Mouse (Mus musculus): ENCODE measurements around the gene Gm12117. TPM values are rescaled to one million over a fixed set of nuclear protein-coding genes. Genes with fewer than 3 reads are reported as not detected.
A peak's percentile ranks its signal among the peaks of the same experiment; 100 is the strongest.

Gene Gm12117
- polyA plus RNA-seq (2012; rRNA removed), result 0.30 and 0.72 TPM in 2 replicates

DNA sequence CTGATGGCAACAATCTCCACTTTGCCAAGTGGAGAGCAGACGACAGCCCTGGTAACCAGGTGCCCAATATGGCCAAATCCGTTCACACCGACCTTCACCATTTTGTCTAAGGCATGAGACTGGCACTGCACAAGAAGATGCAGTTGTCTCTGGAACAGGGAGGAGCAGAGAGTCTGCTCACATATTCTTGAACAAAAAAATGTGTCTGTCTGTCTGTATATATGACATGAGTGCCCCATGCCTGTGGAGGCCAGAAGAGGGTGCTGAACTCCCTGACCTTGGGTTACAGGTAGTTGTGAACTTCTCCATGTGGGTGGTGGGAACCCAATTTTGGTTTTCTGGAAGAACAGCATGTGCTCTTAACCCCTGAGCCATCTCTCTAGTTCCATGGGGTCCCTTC is at the start of gene Gm12117:
TSS of gene Gm12117 (minus strand) at position 101 of the 400 bp plus-strand sequence.
- no peak for DNase-seq (ENCODE audit: low read depth)
- TF ChIP-seq CTCF (IDR thresholded peaks at IDR 0.05; ENCODE audit: borderline replicate concordance, extremely low read depth, insufficient read depth, insufficient read length), result no peak
- TF ChIP-seq POLR2A (IDR thresholded peaks at IDR 0.05; ENCODE audit: borderline replicate concordance, extremely low read depth, insufficient read depth, insufficient read length, poor library complexity, severe bottlenecking), result no peak

DNA sequence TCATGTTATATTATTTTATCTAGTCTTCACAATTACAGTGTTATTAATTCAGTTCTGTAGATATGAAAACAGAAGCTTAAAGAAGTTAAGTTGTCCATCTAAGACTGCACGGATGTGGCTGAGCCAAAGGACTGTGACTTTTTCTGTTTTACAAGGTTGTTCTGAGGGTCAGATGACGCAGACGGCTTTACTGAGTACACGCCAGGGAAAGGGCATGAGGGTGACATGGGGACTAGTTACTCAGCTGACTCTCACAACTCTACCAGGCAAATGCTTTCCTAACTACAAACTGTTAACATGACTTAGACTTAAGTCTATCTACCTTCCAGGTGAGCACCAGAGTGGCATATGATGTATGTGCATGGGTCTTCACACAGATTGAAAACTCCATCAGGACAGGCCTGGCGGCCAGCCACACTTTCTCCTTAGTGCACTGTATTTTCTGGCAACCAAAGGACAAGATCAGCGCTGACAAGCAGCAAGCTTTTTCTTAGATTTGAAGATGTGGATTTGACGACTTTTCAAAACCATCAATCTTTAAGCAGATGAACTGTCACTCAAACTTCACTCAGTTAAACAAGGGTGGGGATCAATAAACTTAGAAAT is 42.6 kb upstream of the Gm12117 start:
- no peak for DNase-seq (ENCODE audit: low read depth)
- no peak for TF ChIP-seq POLR2A (IDR thresholded peaks at IDR 0.05; ENCODE audit: borderline replicate concordance, extremely low read depth, insufficient read depth, insufficient read length, poor library complexity, severe bottlenecking)
- TF ChIP-seq CTCF (IDR thresholded peaks at IDR 0.05; ENCODE audit: borderline replicate concordance, extremely low read depth, insufficient read depth, insufficient read length), result no peak

DNA sequence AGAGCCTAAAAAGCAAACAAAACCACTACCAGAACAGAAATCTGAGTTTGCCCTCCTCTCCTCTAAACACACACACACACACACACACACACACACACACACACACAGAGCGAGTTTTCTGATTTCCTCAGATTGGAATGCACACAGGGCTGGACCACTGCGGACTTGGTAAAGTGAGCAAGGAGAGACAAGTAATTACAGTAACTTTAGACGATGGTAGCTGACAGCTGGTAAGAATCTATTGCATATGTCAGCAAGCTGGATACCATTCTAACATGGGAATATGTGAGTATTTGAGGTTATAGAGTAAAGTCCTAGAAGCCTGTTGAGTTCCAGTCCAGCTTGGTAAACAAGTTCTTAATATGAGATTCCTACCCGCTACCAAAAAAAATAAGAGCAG is 33.0 kb upstream of the Gm12117 start:
- TF ChIP-seq POLR2A (IDR thresholded peaks at IDR 0.05; ENCODE audit: borderline replicate concordance, extremely low read depth, insufficient read depth, insufficient read length, poor library complexity, severe bottlenecking), result no peak
- no peak for TF ChIP-seq CTCF (IDR thresholded peaks at IDR 0.05; ENCODE audit: borderline replicate concordance, extremely low read depth, insufficient read depth, insufficient read length)
- DNase-seq (ENCODE audit: low read depth), result no peak

DNA sequence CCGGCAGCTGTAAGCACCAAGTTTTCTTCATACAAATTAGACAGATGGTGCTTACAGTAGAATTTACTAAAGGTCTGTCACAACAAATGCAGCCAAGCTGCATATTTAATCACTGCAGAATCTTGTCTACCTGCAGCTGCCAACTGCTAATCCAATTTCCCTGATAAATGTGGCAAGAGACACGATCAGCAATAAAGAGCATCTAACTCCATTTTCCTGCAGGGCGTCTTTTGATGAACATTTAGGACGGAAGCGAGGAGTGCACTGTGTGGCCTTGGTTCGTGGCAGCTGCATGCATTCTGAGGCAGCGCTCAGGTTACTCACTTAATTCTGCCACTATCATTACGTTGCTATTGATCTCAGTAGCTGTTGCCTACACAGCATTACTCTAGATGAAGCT is 24.3 kb upstream of the Gm12117 start:
- peak; percentile 84 for DNase-seq (ENCODE audit: low read depth)
- TF ChIP-seq POLR2A (IDR thresholded peaks at IDR 0.05; ENCODE audit: borderline replicate concordance, extremely low read depth, insufficient read depth, insufficient read length, poor library complexity, severe bottlenecking), result no peak
- TF ChIP-seq CTCF (IDR thresholded peaks at IDR 0.05; ENCODE audit: borderline replicate concordance, extremely low read depth, insufficient read depth, insufficient read length), result no peak

DNA sequence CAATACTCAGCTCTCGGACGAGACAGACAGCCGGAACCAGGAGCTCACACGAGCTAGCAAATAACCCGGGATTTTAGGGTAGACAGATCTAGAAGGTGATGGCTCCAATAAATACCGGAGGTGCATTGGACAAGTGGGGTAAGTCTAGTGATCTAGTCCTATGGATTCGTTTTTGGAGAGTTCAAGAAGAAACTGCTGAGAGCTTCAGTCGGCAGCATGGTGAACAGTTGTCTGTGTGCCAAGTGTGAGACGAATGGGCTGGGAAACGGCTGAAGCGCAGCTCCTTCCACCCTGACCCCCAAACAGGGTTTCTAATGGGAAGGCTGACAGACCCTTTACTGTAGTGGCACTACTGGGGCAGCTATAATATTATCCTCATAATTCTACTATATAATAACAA is 22.8 kb upstream of the Gm12117 start:
- peak; percentile 50 for DNase-seq (ENCODE audit: low read depth)

DNA sequence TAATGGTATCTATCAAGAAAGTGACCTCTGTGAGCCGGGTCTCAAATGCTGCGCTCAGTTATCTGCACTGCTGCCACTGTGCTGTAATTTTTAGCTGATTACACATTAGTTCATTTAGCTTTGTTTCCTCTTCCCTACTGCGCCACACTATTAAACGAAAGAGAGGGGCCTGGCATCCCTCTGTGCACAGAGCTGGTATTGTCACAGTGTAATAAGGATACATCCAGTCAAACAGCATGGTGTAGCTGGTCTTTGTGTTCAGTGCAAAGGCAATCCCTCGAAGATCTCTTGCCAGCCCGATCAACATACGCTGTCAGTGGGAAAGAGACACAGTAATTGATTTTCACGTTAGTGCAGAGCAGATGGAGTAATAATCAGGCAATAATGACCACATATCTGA is 20.6 kb upstream of the Gm12117 start:
- TF ChIP-seq CTCF (IDR thresholded peaks at IDR 0.05; ENCODE audit: borderline replicate concordance, extremely low read depth, insufficient read depth, insufficient read length) (no peak), POLR2A (IDR thresholded peaks at IDR 0.05; ENCODE audit: borderline replicate concordance, extremely low read depth, insufficient read depth, insufficient read length, poor library complexity, severe bottlenecking) (no peak)
- peak; percentile 80 for DNase-seq (ENCODE audit: low read depth)

More for the DNA sequence above, 22.8 kb upstream of the Gm12117 start:
- no peak for TF ChIP-seq POLR2A (IDR thresholded peaks at IDR 0.05; ENCODE audit: borderline replicate concordance, extremely low read depth, insufficient read depth, insufficient read length, poor library complexity, severe bottlenecking)

DNA sequence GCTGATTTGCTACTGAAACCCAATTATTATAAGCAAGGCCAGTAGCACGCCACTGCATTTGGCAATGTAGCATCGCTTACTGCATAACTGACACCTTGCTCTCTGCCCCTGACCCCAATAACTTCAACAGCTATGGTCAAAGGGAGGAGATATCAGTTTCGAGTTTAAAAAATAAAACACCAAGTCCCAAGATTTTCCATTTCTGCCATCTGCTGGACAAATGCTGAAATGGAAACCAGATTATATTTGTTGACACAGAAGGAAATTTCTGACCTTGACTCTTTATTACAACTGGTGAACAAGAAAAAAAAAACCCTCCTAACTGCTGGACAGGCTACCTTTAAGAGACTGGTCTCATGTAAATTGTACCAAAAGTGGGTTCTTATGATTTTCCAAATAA is 18.9 kb upstream of the Gm12117 start:
- TF ChIP-seq CTCF (IDR thresholded peaks at IDR 0.05; ENCODE audit: borderline replicate concordance, extremely low read depth, insufficient read depth, insufficient read length), result peak; percentile 0; the same call in 1 of the 2 replicates
- no peak for TF ChIP-seq POLR2A (IDR thresholded peaks at IDR 0.05; ENCODE audit: borderline replicate concordance, extremely low read depth, insufficient read depth, insufficient read length, poor library complexity, severe bottlenecking)
- peak; percentile 47 for DNase-seq (ENCODE audit: low read depth)

DNA sequence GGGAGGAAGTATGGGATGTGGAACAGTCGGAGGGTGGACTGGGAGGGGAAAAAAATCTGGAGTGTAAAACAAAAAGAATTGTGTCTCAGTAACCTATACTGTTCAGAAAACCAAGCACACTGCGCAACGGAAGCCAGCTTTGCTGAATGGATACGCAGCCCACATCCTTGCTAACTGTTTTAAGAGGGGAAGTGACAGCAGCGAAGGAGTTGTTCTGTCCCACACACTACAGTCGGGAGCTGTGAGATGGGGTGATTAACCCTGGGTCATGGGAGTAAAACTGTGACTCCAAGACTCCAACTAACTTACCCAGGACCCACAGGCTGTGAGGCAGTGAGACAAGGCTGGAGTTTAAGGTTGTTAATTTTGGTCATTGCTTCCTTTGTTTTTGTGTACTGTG is 17.5 kb upstream of the Gm12117 start:
- no peak for DNase-seq (ENCODE audit: low read depth)
- TF ChIP-seq CTCF (IDR thresholded peaks at IDR 0.05; ENCODE audit: borderline replicate concordance, extremely low read depth, insufficient read depth, insufficient read length), result no peak
- TF ChIP-seq POLR2A (IDR thresholded peaks at IDR 0.05; ENCODE audit: borderline replicate concordance, extremely low read depth, insufficient read depth, insufficient read length, poor library complexity, severe bottlenecking), result no peak

DNA sequence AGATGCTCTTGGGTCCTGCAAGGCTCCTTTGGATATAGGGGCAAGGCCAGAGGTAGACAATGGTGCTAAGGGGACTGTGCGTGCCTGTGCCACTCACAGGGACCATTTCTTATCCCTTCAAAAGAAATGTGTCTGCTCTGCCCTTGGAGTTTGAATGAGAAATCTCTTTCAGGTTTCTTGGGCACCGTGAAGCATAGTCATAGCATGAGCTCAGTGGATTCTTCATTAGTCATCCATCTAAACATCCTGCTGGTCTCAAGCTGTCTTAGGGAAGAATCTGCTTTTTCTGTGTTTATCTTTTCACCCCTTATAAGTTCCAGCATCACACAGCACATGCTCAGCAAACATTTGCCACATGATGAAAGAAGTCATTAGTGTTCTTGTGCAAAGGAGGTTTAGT is 2.0 kb upstream of the Gm12117 start:
- no peak for TF ChIP-seq CTCF (IDR thresholded peaks at IDR 0.05; ENCODE audit: borderline replicate concordance, extremely low read depth, insufficient read depth, insufficient read length)
- TF ChIP-seq POLR2A (IDR thresholded peaks at IDR 0.05; ENCODE audit: borderline replicate concordance, extremely low read depth, insufficient read depth, insufficient read length, poor library complexity, severe bottlenecking), result no peak
- DNase-seq (ENCODE audit: low read depth), result no peak

DNA sequence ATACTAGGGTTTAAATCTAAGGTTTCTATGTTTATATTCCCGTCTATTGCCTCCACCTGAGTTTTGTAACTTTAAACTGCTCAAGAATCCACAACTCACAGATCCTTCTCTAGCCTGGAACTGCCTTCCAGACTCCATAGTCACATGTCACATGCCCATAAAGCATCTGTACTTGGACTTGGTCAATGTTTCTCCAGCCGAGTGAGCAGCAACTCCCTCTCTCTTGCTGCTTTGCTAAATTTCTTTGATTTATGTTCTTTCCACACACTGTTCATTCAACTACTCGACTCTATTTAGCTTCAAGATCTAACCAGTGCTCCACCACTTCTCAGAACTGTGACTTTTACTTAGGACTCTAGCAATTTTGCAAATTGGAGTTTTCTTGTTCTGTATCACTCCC is 1.7 kb downstream of the Gm12117 start:
- no peak for DNase-seq (ENCODE audit: low read depth)

DNA sequence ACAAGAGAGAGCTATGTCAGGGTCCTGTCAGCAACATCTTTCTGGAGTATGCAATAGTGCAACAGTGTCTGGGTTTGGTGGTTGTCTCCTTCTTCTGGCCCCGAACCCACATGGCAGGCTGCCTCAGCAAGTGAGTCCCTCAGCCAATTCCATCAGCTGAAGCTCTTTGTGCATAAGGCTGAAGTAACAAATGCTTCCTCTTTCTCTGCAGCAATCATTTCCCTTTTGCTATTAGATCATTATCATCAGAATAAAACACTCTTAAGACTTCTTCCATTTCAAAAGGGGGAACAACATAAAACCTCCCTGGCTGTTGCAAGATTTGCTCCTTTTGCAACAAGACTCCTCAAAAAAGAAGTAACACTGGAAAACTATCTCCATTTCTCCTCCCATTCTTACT is 2.2 kb downstream of the Gm12117 start:
- TF ChIP-seq POLR2A (IDR thresholded peaks at IDR 0.05; ENCODE audit: borderline replicate concordance, extremely low read depth, insufficient read depth, insufficient read length, poor library complexity, severe bottlenecking) (no peak), CTCF (IDR thresholded peaks at IDR 0.05; ENCODE audit: borderline replicate concordance, extremely low read depth, insufficient read depth, insufficient read length) (no peak)
- DNase-seq (ENCODE audit: low read depth), result no peak

More for the DNA sequence above, 1.7 kb downstream of the Gm12117 start:
- TF ChIP-seq CTCF (IDR thresholded peaks at IDR 0.05; ENCODE audit: borderline replicate concordance, extremely low read depth, insufficient read depth, insufficient read length), result no peak
- TF ChIP-seq POLR2A (IDR thresholded peaks at IDR 0.05; ENCODE audit: borderline replicate concordance, extremely low read depth, insufficient read depth, insufficient read length, poor library complexity, severe bottlenecking), result no peak

DNA sequence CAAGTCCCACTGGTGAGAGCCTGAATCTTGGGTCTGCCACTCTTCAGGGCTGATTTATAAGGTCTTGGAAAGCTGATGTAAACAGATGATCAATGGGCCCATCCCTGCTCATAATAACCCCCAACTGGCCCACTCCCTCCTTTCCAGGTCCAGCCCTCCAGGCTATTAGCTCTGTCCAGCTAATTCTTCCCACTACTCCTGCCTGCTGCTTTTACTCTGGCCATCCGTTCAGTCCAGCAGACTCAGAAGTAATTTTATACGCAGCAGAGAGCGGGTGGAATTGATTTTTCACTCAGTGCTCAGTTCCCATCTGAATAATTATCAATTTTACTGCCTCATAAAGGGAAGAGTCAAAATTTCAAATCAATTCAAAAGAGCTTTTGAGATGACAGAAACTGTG is 36.2 kb downstream of the Gm12117 start:
- TF ChIP-seq POLR2A (IDR thresholded peaks at IDR 0.05; ENCODE audit: borderline replicate concordance, extremely low read depth, insufficient read depth, insufficient read length, poor library complexity, severe bottlenecking), result no peak
- TF ChIP-seq CTCF (IDR thresholded peaks at IDR 0.05; ENCODE audit: borderline replicate concordance, extremely low read depth, insufficient read depth, insufficient read length), result no peak
- no peak for DNase-seq (ENCODE audit: low read depth)
